Mouse (Mus musculus) adrenal gland, postnatal 4 days (tissue): ENCODE measurements around the gene Gm4792. TPM values are rescaled to one million over a fixed set of nuclear protein-coding genes. Genes with fewer than 3 reads are reported as not detected.

Experiments used
- total RNA-seq, 2 experiments: library from RNA; stranded (reverse); gene quantifications; 2 replicates each; pipeline ENCODE4 v1.2.3; 2021

Gm4792 gene
- total RNA-seq, 2 experiments from 2014 or later: 0.81 TPM; not detected in 1

Other genes with a start within 250 kb of the Gm4792 start
- gene Nr2c1, start 150.7 kb downstream of the Gm4792 start, total RNA-seq: 10 to 100 TPM; 16.3 to 18.0 TPM
- gene Ndufa12, start 100.0 kb downstream of the Gm4792 start, total RNA-seq: 100 to 1,000 TPM; 260 to 285 TPM
- 10 to 100 TPM; 23.7 to 23.9 TPM for gene Tmcc3, start 13.2 kb upstream of the Gm4792 start, total RNA-seq